Mouse (Mus musculus) left cerebral cortex, postnatal 36 days (tissue): ENCODE data around the gene Elf4. TPM values are rescaled to one million over a fixed set of nuclear protein-coding genes. Genes with fewer than 3 reads are reported as not detected.

Experiments
- DNase-seq, 2 experiments: peaks; one replicate each; pipeline ENCODE4 v3.0.0; 2021 to 2022; ENCODE audit warnings: low spot score in 2 of 2, mixed read lengths in 1 of 2
- intact Hi-C: fragments of 180-260 bp; cut with DNase I; formaldehyde crosslinking; loops from one replicate; pipeline ENCODE4 v1.15.1; 2025
- total RNA-seq, 2 experiments: library from RNA; stranded (reverse); gene quantifications; 2 replicates each; pipeline ENCODE4 v1.2.3; 2021

Elf4 gene
- 1 to 10 TPM in 1 of 2 experiments, under 1 TPM in 1; 0.99 to 1.1 TPM for total RNA-seq

DNA sequence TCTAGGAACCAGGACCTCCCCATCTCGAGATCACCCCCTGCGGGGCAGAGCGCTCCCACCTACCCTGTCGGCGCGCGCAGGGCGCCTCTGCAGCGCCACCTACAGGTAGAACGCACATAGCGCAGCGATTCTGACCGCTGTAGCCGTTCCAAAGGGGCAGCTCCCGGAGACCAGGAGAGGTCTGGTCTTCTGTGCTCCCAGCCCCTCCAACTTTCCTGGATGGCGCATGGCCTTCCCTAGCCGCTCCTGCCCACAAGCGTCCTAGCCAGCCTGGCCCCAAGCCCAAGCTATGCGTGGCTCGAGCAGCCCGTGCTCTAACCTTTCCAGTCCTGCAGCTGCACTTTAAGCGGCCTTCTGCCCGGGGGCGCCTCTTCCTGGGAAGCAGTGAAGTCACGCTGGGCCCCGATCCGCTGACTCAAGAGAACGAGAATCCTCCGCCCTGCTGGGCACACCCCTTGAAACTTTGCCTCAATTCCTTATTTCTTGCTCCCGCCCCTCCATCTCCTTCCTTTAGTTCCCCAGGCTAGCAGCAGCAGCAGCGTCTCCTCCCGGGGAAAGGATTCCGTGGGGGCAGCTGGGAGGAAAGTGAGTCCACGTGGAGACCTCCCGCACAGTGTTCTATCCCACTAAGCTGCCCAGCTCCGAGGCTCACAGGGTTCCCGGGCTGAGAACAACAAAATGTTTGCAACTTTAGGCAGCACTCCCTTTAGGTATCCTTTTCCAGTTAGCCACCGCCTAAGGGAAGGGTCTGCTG lies at the start of gene Elf4:
Gene Elf4 (minus strand): TSS at position 379 of the 754 bp plus-strand sequence.
- peak; percentile 25 to 29 for DNase-seq
- intact Hi-C loops: no loop called here

DNA sequence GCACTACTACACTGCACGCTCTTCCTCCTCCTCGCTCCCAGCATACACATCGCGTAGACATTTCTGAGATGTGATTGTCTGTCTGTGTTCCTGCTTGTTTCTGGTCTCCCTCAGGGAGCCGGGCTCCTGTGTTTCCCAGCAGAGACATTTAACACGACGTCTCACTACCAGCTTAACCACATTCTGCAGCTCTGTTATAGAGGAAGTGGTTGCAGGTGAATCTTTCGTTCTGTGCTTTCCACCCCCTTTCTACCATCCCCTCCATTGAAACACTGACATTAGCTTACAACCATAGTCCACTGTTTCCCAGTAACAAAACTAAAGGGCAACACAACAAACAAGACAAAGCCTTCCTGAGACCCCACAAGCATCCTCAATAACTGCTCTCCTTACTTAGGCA lies 30.8 kb upstream of the Elf4 start:
- intact Hi-C loops: no loop called here
- DNase-seq: no peak

DNA sequence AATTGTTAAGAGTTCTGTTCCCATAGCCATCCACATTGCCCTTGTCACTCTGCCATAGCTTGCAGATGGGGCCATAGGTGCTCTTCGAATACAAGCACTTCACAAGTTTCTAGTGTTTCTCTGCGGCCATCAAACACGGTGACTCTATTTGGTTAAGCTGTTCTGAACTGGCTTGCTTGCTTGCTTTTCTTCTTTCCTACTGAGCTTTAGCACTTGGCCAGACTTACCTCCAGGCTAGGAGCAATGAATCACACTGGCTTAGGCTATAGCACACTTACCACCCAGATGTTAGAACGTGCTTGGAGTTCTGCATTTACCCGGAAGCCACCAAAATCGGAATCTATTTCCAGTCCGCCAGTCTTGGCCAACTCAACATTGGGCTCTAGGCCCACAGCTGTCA lies 18.8 kb upstream of the Elf4 start:
- intact Hi-C loops: no loop called here
- no peak for DNase-seq

DNA sequence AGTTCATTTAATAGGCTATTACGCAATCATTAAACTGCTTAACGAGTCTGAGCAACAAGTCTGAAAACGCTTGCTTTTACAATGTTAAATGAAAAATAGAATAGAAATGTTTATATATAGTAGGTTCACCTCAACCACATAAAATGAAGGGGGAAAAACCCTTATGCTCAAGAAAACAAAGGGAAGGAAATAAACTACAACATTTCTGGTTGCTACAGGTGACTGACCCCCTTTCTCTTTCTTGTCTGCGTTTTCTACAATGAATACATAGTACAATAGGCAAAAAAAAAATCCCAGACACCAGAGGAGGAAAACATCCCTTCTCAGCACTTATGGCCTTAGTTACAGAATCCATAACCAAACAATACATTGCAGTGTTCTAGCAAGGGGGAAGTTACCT lies 18.2 kb upstream of the Elf4 start:
- no peak for DNase-seq
- intact Hi-C loops: no loop called here

DNA sequence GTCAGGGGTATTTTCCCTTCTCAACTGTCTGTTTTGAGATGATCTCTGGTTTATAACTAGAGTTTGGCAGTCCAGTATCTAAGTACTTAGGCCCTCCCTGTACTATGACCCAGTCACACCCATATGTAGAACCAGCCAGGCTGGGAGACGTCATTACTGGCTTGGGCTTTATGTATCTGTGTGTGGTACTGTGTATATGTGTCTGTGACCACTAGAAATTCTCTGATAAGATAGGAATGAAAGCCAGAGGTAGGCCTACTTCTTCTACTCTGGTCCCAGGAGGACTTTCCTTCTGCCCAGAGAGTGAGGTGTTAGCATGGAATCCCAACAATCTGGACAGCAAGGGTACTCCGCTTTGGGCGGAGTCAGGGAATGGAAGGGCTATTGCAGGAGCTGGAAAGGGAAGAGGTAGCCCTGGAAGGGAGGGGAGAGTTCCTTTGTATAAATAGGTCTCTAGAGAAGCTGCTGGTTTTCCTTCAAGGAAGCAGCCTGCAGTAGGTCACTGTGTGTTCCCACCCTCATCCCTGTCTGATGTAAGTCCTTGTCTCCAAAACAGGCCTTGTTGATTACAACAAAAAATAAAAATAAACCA lies 4.5 kb upstream of the Elf4 start:
- intact Hi-C loops: no loop called here
- DNase-seq: no peak

DNA sequence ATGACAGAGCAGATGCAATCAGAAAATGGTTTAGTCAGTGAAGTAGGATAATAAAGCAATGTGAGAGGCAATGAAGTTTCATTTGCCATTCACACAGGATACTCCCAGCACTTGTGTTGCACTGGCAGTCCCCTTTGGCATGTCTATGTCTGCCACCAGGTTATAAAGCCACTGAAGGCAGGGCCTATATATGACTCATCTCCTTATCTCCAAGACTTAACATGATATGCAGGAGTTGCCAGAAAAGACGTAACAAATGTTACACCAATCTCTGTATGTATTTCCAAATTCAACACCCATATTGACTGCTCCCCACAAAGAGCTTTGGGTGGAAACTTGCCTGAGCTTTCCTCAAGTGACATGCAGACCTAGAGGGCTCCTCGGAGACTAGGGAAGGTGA lies 3.2 kb upstream of the Elf4 start:
- DNase-seq: no peak
- intact Hi-C loops: no loop called here

DNA sequence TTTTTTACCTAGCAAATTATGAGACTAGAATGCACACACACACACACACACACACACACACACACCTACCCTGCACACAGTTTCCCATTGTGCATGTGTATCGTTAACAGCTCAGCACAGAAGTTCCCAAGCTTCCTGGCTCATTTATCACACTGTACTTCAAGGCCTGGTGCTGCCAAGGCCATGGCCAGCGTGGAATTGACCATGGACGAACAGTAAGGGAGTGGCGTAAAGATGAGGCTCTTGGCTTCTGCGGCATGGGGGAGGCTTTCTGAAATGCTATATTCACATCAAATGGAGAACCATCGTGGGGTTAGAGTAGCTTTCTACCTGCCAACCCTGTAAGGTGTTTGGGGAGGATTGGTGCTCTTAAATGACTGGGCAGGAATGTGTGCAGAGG lies 1.5 kb upstream of the Elf4 start:
- DNase-seq: no peak
- intact Hi-C loops: no loop called here

DNA sequence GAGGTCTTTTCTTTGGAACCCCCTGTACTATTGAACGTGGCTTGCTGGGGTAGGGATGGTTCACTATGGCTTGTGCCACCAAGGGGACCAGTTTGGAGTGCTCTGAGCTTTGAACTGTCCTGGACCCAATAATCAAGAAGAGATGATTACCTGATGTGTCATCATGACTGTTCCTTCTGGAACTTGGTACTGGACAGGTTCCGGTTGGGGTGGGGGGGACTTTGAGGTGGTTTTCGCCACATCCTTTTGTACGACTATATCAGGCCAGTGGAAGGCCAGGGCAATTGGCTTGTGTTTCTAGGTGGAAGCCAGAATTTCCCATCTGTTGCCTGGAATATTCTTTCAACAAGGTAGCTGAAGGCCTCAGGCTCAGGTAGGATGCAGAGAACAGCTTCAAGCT lies 704 bp upstream of the Elf4 start:
- intact Hi-C loops: no loop called here
- DNase-seq: no peak

DNA sequence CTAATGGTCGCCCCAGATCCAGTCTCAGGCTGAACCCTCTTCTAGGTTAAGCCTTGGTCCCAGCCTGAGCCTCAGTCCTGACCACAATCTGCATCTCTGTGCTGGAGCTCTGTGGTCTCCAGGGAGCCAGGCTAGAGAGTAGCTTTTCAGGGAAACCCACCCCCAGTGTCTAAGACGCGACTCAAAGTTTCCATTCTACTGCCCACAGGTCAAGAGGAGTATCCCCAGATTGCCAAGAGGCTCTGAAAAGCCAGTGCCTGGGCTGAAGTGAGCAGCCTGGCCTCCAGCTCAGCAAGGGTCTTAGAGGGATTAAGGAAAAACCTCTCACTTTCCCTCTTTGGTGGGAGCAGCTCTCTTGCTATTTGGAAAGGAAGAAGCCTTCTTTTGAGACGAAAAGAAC lies 635 bp downstream of the Elf4 start:
- intact Hi-C loops: no loop called here

DNA sequence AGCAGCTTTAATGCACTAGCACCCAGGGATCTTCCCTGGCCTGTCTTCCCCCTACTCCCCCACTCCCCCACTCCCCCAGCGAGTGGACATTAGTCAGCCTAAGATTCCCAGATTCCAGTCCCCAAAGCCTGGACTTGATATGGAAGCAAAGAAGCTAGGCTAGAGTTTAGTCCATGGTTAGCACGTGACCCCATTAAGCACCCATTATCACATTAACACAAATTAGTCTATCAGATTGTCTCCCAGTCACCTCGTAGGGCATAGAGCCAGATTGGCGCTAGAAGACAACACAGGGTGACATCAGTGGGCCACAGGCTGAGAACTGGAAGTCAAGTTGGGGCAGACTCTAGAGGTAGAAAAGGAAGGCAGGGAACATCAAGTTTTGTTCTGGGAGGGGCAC lies 1.9 kb downstream of the Elf4 start:
- intact Hi-C loops: no loop called here
- DNase-seq: no peak

More for the DNA sequence above, 635 bp downstream of the Elf4 start:
- DNase-seq: no peak

DNA sequence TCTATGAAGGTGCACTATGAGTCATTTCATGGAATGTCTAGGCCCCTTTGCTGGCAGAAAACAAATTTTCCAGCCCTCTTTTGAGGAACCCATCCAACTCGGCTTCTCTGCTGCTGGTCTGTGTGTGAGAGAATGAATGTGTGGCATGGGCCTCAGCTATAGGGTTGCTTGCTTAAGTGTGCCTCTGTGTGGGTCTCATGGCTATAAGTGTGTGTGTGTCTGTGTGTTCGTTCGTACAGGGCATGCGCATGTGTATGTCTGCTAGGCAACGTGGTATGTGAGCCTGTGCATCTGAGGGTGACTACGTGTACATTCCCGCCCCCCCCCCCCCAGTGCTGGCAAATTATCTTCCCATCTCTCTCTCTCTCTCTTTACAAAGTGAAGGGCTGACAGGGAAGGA lies 2.4 kb downstream of the Elf4 start:
- intact Hi-C loops: no loop called here
- DNase-seq: no peak

DNA sequence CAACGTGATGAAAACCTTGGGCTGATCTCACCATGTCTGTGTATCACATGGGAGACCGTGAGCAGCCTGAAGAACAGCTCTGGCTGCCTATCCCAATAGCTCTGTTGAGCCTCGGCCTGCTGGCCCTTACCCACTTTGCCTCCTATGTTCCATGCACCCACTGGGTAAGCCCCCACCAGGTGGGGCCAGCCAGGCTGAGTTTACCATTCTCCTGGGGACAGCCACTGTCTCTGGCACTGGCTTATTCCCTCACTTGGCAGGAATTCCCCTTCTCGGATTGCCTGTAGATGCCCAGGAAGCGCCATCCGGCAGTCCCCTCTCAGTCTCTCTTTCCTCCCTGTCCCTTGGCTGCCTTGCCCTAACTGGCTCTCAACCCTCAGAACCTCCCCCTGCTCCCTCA lies 6.0 kb downstream of the Elf4 start:
- intact Hi-C loops: no loop called here
- DNase-seq: no peak

DNA sequence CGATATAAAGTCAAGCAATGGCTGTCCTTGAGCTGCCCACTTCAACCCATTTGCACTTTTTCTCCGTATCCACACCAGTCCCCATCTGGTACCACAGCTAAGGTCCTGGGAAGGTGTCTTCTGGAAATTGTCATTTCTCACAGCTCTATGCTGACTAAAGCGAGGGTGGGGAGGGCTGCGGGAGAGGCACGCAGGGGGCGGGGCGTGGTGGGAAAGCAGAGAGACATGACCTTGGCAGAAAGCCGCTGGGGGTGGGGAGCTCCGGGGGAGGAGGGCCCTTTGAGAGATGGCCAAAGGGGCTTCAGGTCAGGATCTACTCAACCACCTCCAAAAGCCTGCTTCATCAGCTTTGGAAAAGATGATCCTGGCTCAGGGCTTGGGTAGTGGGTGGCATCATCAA lies 7.9 kb downstream of the Elf4 start:
- DNase-seq: no peak
- intact Hi-C loops: no loop called here

DNA sequence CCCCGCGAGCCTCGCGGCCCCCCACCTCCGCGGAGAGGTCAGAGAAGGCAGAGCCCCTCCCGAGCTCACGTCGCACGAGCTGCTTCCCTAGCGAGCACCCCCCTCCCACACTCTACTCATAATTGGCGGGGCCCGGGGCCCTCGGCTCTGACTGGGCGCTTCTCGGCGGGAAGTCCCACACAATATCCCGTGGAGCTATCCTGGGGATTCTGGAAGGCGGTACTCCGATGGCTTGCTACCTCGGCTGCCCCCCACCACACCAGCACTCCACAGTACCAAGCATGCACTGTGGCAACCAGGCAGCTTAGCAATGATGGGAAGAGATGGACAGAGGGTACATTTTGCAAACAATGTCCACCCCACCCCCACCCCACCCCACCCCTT lies 8.4 kb downstream of the Elf4 start:
- intact Hi-C loops: no loop called here
- DNase-seq: no peak

DNA sequence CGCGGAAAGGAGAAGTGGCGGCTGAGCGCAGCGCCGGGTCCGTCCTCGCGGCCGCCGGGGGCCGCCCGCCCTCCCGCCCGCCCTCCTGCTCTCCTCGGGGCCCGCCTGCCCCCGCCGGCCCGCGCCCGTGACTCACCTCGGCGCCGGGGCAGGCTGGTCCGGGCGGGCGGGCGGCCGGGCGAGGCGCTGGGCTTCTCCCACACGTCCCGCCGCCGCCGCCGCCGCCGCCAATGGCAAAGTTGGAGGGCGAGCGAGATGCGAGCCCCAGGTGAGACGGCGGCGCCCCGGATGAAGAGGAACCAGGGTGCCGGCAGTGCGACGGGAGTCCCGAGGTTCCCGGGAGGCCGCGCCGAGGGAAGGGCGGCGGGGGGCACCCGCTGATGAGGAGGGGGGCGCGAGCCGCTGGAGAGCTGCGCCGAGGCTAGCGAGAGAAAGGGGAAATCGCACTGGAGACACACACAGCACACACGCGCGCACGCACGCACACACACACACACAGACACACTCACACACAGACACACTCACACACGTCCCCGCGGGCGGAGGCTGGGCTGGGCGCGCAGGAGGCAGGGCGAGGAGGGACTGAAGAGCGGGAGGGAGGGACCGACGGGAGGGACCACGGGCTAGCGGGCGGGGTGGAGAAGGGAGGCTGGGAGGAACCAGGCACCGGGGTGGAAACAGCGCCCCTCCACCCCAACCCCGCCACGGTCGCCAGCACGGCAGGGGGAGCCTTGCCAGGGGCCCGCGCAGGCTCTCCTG lies 9.0 kb downstream of the Elf4 start:
- DNase-seq: peak; percentile 11 to 19
- intact Hi-C loops: no loop called here

DNA sequence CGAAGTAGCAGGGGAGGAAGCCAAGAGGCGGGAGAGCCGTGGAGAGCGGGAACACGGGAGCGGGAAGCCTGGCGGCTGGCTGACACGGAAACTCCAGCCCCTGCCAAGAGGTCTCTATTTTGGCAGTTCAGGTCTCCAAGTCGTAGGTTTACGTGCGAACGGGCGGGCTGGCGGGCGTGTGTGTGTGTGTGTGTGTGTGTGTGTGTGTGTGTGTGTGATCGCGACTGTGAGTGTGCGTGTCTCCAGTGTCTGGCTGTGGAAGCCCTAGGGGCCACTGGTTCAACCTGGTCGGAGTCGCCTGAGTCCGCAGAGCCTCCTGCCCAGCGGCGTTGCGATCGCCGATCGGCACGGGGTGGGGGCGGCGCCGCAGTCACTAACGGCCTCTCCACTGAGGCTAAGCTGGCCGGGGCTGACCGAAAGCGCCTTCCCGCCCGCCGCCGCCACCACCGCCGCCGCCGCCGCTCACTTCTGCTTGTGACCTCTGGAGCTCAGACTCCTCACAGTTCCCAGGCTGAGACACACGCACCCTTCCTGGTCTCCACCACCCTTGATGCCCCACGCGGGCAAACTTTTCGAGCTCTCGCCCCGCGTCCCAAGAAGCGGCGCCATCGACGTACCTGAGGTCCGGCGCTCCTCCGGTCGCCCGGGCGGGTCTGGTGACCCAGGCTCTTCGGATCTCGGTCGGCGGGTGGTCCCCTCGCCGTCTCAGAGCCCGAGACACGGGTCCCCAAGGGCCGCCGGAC lies 9.8 kb downstream of the Elf4 start:
- DNase-seq: no peak
- intact Hi-C loops: no loop called here

DNA sequence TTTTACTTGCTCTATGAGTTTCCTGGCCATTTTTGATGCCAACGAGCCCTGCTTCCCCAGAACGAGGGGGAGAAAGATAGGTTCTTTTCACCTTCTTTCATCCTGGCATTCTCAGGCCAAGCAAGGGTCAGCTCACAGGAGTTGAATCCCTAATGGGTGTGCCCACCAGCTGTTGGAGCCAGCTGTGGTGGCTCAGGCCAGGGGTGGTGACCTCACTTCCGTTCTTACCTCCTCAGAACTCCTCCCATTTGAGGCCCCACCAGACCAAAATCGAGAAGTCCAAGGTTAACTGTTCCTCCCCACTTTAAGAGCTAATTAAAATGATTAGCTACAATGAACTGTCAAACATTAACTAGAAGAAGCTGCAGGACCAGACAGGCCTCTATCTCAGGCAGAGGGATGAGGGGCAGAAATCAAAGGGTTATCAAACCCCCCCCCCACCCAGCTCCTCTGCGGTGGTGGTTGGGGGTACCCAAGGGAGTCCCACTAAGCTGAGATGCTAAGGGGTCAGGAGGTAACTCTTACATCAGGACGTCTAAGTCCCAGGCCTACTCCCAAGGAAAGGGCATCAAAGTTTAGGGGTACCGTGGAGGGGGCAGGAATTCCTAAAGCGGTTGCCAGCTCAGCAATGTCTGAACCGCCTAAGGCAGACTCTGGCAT lies 10.6 kb downstream of the Elf4 start:
- intact Hi-C loops: no loop called here

DNA sequence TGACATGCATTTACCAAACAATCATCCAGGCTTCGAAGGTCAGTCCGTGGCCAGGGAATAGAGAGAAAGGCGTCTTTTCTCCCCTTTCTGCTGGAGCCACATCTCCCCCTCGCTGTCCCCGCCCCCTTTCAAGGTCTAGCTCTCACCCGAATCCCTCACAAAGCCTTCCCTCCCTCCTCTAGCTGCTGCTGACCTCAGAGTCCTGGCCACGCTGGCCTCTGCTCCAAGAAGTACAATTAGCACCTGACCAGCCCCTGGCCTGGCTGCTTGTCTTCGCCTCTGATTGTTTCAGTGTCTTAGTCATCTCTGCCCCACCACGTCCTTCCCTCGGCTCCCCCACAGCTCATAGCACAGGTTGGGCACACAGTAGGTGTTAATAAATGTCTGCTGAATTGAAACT lies 13.3 kb downstream of the Elf4 start:
- intact Hi-C loops: no loop called here
- no peak for DNase-seq

More for the DNA sequence above, 10.6 kb downstream of the Elf4 start:
- DNase-seq: no peak

DNA sequence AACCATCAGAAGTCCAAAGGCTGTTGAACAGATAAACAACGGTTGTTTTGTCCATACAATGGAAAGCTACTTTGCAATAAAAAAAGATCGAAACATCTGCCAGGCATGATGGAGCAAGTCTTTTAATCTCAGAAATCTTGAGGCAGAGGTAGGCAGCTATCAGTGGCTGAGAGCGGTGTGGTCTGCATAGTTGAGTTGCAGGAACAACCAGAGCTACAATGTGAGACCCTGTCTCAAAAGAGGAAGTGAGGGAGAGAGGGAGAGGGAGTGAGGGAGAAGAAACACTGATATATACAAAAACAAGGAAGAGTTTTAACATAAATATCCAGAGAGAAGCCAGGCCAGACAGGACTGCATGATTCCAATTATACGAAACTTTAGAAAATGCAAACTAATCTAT lies 18.3 kb downstream of the Elf4 start:
- no peak for DNase-seq
- intact Hi-C loops: no loop called here

DNA sequence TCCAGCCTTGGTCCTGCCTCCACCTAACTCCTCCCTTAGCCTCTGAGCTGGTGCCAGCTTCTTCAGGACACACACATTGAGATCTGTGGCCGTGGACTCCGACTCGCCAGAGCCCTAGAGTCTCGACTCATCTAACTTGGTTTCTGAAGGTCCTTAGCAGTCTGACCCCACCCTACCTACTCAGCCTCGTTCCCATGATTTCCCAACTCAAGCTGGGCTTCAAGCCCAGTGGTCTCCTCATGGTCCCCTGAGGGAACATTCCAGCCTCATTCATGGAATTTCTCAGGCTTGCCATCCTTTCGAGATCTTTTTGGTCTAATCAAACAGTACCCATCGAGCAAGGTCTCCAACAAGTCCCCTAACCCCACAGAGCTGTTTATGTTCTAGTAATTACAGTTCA lies 21.0 kb downstream of the Elf4 start:
- intact Hi-C loops: no loop called here
- no peak for DNase-seq
